Mouse (Mus musculus): ENCODE results near the gene Lrrfip1.

DNA sequence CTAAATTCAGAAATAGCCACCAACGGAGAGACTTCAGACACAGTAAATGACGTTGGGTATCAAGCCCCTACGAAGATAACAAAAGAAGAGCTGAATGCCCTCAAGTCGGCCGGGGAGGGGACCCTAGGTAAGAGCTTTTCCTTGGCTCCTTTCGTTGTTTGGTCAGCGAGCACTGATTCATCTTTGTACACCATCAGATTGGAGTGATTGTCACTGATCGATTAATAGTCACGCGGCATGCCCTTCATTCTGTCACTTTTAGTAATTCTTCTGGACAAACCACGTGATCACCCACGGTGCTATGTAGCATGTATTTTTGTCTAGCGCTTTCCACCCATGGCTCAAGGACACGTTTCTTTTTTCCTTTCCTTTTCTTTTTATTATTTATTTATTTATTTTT lies 113.6 kb downstream of the Lrrfip1 start:
- TF ChIP-seq CTCF (IDR thresholded peaks at IDR 0.05; ENCODE audit: extremely low read depth, insufficient read depth, insufficient read length, insufficient replicate concordance): no peak
- TF ChIP-seq POLR2A (IDR thresholded peaks at IDR 0.05; ENCODE audit: low read depth, low read length): no peak

Data from spleen, adult 2 months (tissue).